Mouse (Mus musculus) ES-E14 (cell line): ENCODE data around the gene Cnot3.

Experiments
- CHD2 ChIP-seq: IDR thresholded peaks from 2 replicates; pipeline ENCODE4 v1.6.1; 2014; ENCODE audit warnings: mild to moderate bottlenecking, low read depth, low read length, inconsistent platforms
- HCFC1 ChIP-seq: IDR thresholded peaks from 2 replicates; pipeline ENCODE4 v1.6.1; 2012; ENCODE audit warnings: low read length, inconsistent platforms, borderline replicate concordance; ENCODE audit not compliant: insufficient read depth
- MAFK ChIP-seq: IDR thresholded peaks from 2 replicates; pipeline ENCODE4 v1.6.1; 2014; ENCODE audit warnings: mild to moderate bottlenecking, low read depth, low read length, inconsistent platforms; ENCODE audit not compliant: insufficient read depth
- ZC3H11A ChIP-seq: IDR thresholded peaks from 2 replicates; pipeline ENCODE4 v1.6.1; 2012; ENCODE audit warnings: low read depth, mild to moderate bottlenecking, inconsistent platforms, low read length, borderline replicate concordance
- ZNF384 ChIP-seq: IDR thresholded peaks from 2 replicates; pipeline ENCODE4 v1.6.1; 2012; ENCODE audit warnings: low read depth, low read length, inconsistent platforms

GRCm38 (mm10) chr7:3677342-3677741 is 32.3 kb downstream of the Cnot3 start, which contains the start of gene Tmc4:
- TF ChIP-seq CHD2 = no peak
- no peak for TF ChIP-seq ZC3H11A
- no peak for TF ChIP-seq HCFC1
- no peak for TF ChIP-seq ZNF384
- no peak for TF ChIP-seq MAFK
